Mouse (Mus musculus) liver, embryonic 14.5 days (tissue): Measurements from ENCODE around the gene Cd2ap. TPM values are rescaled to one million over a fixed set of nuclear protein-coding genes. Genes with fewer than 3 reads are reported as not detected.

Experiments
- ATAC-seq: fragments of 200-750 bp; cut with Nextera tagmentation; 2 replicates; pipeline ENCODE4 v1.8.0; 2017; ENCODE audit warnings: moderate number of reproducible peaks, mild to moderate bottlenecking, moderate library complexity; ENCODE audit not compliant: insufficient read depth
- DNase-seq, 3 experiments: peaks; one replicate each; pipeline ENCODE4 v3.0.0-alpha.2; 2012 to 2013; ENCODE audit warnings: low read depth in 3 of 3, low spot score in 3 of 3
- H3K27ac ChIP-seq: fragments of 300-500 bp; sonication (generic); 2 replicates; pipeline ENCODE4 v1.5.1; 2014; ENCODE audit warnings: moderate library complexity, mild to moderate bottlenecking, control low read depth, inconsistent platforms
- H3K27me3 ChIP-seq: fragments of 300-500 bp; sonication (generic); 2 replicates; pipeline ENCODE4 v1.6.1; 2014; ENCODE audit warnings: mild to moderate bottlenecking, low read length, moderate library complexity; ENCODE audit not compliant: control insufficient read depth, insufficient read depth
- H3K36me3 ChIP-seq: fragments of 300-500 bp; sonication (generic); replicated peaks from 2 replicates; pipeline ENCODE4 v1.6.1; 2014; ENCODE audit warnings: low read depth; ENCODE audit not compliant: control insufficient read depth, insufficient read depth
- H3K4me1 ChIP-seq, 2 experiments: fragments of 200-500 bp in 1 of 2; fragments of 300-500 bp in 1 of 2; sonication (generic) in 1 of 2; replicated peaks; 2 replicates each; pipeline ENCODE4 v1.6.1; 2012 to 2014; ENCODE audit warnings: antibody characterized with exemption in 1 of 2, inconsistent platforms in 1 of 2, low read length in 1 of 2; ENCODE audit not compliant: control insufficient read depth in 2 of 2, insufficient read depth in 2 of 2
- H3K4me2 ChIP-seq: fragments of 300-500 bp; sonication (generic); 2 replicates; pipeline ENCODE4 v1.6.1; 2014; ENCODE audit warnings: low read depth, mild to moderate bottlenecking, control low read depth, moderate library complexity
- H3K4me3 ChIP-seq, 2 experiments: fragments of 200-500 bp in 1 of 2; fragments of 300-500 bp in 1 of 2; sonication (generic) in 1 of 2; 2 replicates each; pipeline ENCODE4 v1.5.1; 2012 to 2014; ENCODE audit warnings: low read depth in 2 of 2, low read length in 2 of 2, mild to moderate bottlenecking in 2 of 2, control low read depth in 1 of 2, inconsistent platforms in 1 of 2, moderate library complexity in 1 of 2; ENCODE audit not compliant: insufficient read depth in 1 of 2
- H3K9ac ChIP-seq: fragments of 300-500 bp; sonication (generic); replicated peaks from 2 replicates; pipeline ENCODE4 v1.6.1; 2014; ENCODE audit warnings: mild to moderate bottlenecking, control low read depth, moderate library complexity
- H3K9me3 ChIP-seq: fragments of 300-500 bp; sonication (generic); 2 replicates; pipeline ENCODE4 v1.6.1; 2016; ENCODE audit warnings: low read length, mixed read lengths; ENCODE audit not compliant: control insufficient read depth
- CTCF ChIP-seq: IDR thresholded peaks from 2 replicates; pipeline ENCODE4 v1.5.1; 2016; ENCODE audit warnings: antibody characterized with exemption, low read depth, control low read depth
- EP300 ChIP-seq: IDR thresholded peaks from 2 replicates; pipeline ENCODE4 v1.6.1; 2016; ENCODE audit warnings: antibody characterized with exemption, low read depth
- WGBS: fragments of 180-500 bp; shearing (Covaris S2); extraction: QIAGEN DNeasy Blood & Tissue Kit; methylation state at CpG from one replicate; pipeline ENCODE4 v1.1.7; 2014; ENCODE audit not compliant: insufficient replicate concordance; 5-methylcytosine and 5-hydroxymethylcytosine counted together
- polyA plus RNA-seq, 2 experiments: library from polyadenylated mRNA; depleted of rRNA in 1 of 2; stranded (reverse) in 1 of 2; unstranded in 1 of 2; fragments of >200 nt; fragmentation: Nextera tagmentation in 1 of 2; extraction: Ambion mirVana in 1 of 2; gene quantifications; 2 replicates each; pipeline versions ENCODE4 v1.2.1 to v1.2.3; 2012 to 2014

The Cd2ap gene
- polyA plus RNA-seq, 2 experiments: 8.3 to 8.6 TPM

GRCm38 (mm10) chr17:42790787-42791186 is 85.7 kb downstream of the Cd2ap start:
- no peaks in the 10 kb centered on the region for H3K36me3 ChIP-seq

GRCm38 (mm10) chr17:42789723-42790122 is 86.7 kb downstream of the Cd2ap start:
- 38% methylated on average over 2 of the region's 2 CpGs for WGBS
- H3K9ac ChIP-seq: no peak overlapping the region
- DNase-seq (peak; percentile 5 to 14 (median 11)), ATAC-seq (peak; percentile 41; the same call in 1 of the 2 replicates)
- no peaks in the 10 kb centered on the region for H3K36me3 ChIP-seq
- H3K4me2 ChIP-seq: no peak overlapping the region
- H3K27ac ChIP-seq: no peak overlapping the region
- H3K9me3 ChIP-seq: no peaks in the 10 kb centered on the region
- H3K4me1 ChIP-seq: peaks cover 3 to 6% of the 10 kb centered on the region in 2 experiments
- H3K27me3 ChIP-seq: no peaks in the 10 kb centered on the region
- TF ChIP-seq CTCF (no peak), EP300 (peak; percentile 41; the same call in 1 of the 2 replicates)
- no peak overlapping the region for H3K4me3 ChIP-seq

More at GRCm38 (mm10) chr17:42790787-42791186, 85.7 kb downstream of the Cd2ap start:
- no peak for ATAC-seq
- DNase-seq: no peak
- H3K4me2 ChIP-seq: no peak overlapping the region
- WGBS: 59% methylated on average over 1 of the region's 1 CpGs
- no peaks in the 10 kb centered on the region for H3K27me3 ChIP-seq
- TF ChIP-seq CTCF (no peak), EP300 (no peak)
- H3K9ac ChIP-seq: no peak overlapping the region
- no peak overlapping the region for H3K4me3 ChIP-seq
- H3K27ac ChIP-seq: no peak overlapping the region
- H3K4me1 ChIP-seq: peaks cover 3 to 6% of the 10 kb centered on the region in 2 experiments
- H3K9me3 ChIP-seq: no peaks in the 10 kb centered on the region

- H3K36me3 ChIP-seq: no peaks in the 10 kb centered on the region
- no peaks in the 10 kb centered on the region for H3K9me3 ChIP-seq
- no peaks in the 10 kb centered on the region for H3K27me3 ChIP-seq
- ATAC-seq: no peak
- TF ChIP-seq EP300: no peak
- no peak for TF ChIP-seq CTCF
- 70% methylated on average over 5 of the region's 5 CpGs for WGBS
- no peak for DNase-seq
- no peak overlapping the region for H3K4me2 ChIP-seq
- H3K4me1 ChIP-seq: peaks cover 3 to 6% of the 10 kb centered on the region in 2 experiments
- H3K9ac ChIP-seq: no peak overlapping the region
- H3K4me3 ChIP-seq: no peak overlapping the region
- no peak overlapping the region for H3K27ac ChIP-seq
Measured at GRCm38 (mm10) chr17:42788686-42789453, 87.6 kb downstream of the Cd2ap start.

- H3K4me2 ChIP-seq: no peak overlapping the region
- H3K4me3 ChIP-seq: no peak overlapping the region
- H3K9me3 ChIP-seq: no peaks in the 10 kb centered on the region
- no peaks in the 10 kb centered on the region for H3K4me1 ChIP-seq
- DNase-seq (peak; percentile 34 to 45 (median 38)), ATAC-seq (no peak)
- H3K27me3 ChIP-seq: no peaks in the 10 kb centered on the region
- H3K9ac ChIP-seq: no peak overlapping the region
- TF ChIP-seq CTCF: peak; percentile 77
- no peak for TF ChIP-seq EP300
- no peak overlapping the region for H3K27ac ChIP-seq
- no peaks in the 10 kb centered on the region for H3K36me3 ChIP-seq
- 36% methylated on average over 7 of the region's 7 CpGs for WGBS
Measured at GRCm38 (mm10) chr17:42782156-42782757, 94.2 kb downstream of the Cd2ap start.

GRCm38 (mm10) chr17:42753791-42754190 is 122.7 kb downstream of the Cd2ap start:
- WGBS: 32% methylated on average over 2 of the region's 2 CpGs

More at GRCm38 (mm10) chr17:42753791-42754190, 122.7 kb downstream of the Cd2ap start:
- no peak overlapping the region for H3K27ac ChIP-seq
- no peaks in the 10 kb centered on the region for H3K9me3 ChIP-seq
- ATAC-seq: no peak
- DNase-seq: no peak
- H3K36me3 ChIP-seq: no peaks in the 10 kb centered on the region
- no peak overlapping the region for H3K4me3 ChIP-seq
- H3K9ac ChIP-seq: no peak overlapping the region
- H3K4me1 ChIP-seq: no peaks in the 10 kb centered on the region
- H3K27me3 ChIP-seq: no peaks in the 10 kb centered on the region
- H3K4me2 ChIP-seq: no peak overlapping the region
- TF ChIP-seq EP300 (no peak), CTCF (no peak)
